Comparison of ENCODE assay signal across 12 mouse cellular contexts in the genomic region with DNA sequence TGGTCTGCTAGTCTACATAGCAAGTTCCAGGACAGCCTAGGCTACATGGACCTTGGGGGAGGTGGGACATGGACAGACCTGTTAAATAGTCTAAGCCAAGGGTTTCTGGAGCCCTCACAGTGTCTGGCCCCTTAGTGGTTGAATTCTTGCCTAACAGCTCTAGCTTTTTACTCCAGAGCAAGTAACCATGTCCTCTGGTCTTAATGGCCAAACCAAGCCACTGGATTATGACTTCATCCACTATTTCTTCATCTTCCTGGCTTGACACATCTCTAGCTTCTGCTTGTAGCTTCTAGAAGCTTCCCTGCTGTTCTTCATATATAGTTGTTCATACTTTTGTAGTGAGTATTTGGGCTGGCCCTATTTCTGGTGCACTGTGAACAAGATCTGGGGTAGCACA.
"Had no signal": no experiment of that assay in that cellular context is flagged by ENCODE, and none has a peak within 500 bp of the region (broad histone marks: within the 10 kb centered on the region; RNA-seq: fewer than 3 reads in every experiment).

No protein-coding gene starts in this region.

- H3K9ac ChIP-seq: liver, embryonic 14.5 days; midbrain, embryonic 15.5 days; neural tube, embryonic 12.5 days had no signal

- H3K4me2 ChIP-seq: midbrain, embryonic 11.5 days; midbrain, embryonic 15.5 days; neural tube, embryonic 12.5 days had no signal

- H3K27ac ChIP-seq: left cerebral cortex, adult 2 months; limb, embryonic 10.5 days; liver, embryonic 14.5 days; midbrain, embryonic 15.5 days; neural tube, embryonic 12.5 days had no signal

- H3K9me3 ChIP-seq: limb, embryonic 10.5 days; megakaryocyte, embryonic 14.5 days; midbrain, embryonic 15.5 days; neural tube, embryonic 12.5 days had no signal

- H3K4me3 ChIP-seq: left cerebral cortex, adult 2 months; limb, embryonic 10.5 days; megakaryocyte, embryonic 14.5 days; midbrain, embryonic 15.5 days; neural tube, embryonic 12.5 days had no signal

- H3K27me3 ChIP-seq: megakaryocyte, embryonic 14.5 days; midbrain, embryonic 15.5 days; neural tube, embryonic 12.5 days had no signal

- ATAC-seq: intestine, embryonic 16.5 days; midbrain, embryonic 15.5 days had no signal

- H3K4me1 ChIP-seq: limb, embryonic 10.5 days; midbrain, embryonic 15.5 days; neural tube, embryonic 12.5 days had no signal

- DNase-seq: kidney, adult 2 months; kidney, postnatal 25 days; right cerebral cortex, postnatal 14 days; thymus, postnatal 36 days had no signal
